Mouse (Mus musculus): ENCODE results near the gene Tubgcp6.

Tubgcp6 gene

DNA sequence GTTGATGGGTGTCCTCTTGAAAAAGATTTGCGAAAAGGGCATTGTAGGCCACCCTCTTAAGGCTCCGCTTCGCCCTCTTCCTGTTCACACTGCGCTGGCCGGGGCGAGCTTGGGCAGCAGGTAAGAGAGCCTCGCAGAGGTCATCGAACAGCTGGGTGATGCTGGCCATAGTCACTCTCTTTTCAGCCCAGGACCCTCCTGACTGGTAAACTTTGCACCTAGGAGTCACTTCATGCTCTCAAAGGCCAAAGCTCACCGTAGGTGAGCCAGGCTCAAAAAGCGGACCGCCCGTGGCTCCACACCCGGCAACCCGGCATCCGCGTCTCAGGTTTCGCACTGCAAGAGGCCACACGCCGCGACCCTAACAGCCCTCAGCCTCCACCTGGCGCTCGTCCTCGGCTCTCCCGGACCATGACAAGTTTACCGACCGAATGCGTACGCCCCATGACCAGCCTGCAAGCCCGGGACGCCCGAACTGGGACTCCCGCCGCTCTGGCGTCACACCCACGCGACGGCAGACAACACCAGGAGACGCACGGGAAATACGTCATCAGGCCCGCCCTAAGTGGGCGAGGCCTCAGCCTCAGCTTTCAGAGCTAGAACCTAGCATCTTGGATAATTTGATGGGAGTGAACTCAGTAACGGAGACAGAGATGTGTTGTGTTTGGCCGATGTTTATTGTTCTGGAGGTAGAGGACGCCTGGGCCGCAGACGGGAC, at the start of gene Tubgcp6:
TSS of gene Tubgcp6 (minus strand) at position 464 of the 718 bp plus-strand sequence.
- DNase-seq, result peak; percentile 99

DNA sequence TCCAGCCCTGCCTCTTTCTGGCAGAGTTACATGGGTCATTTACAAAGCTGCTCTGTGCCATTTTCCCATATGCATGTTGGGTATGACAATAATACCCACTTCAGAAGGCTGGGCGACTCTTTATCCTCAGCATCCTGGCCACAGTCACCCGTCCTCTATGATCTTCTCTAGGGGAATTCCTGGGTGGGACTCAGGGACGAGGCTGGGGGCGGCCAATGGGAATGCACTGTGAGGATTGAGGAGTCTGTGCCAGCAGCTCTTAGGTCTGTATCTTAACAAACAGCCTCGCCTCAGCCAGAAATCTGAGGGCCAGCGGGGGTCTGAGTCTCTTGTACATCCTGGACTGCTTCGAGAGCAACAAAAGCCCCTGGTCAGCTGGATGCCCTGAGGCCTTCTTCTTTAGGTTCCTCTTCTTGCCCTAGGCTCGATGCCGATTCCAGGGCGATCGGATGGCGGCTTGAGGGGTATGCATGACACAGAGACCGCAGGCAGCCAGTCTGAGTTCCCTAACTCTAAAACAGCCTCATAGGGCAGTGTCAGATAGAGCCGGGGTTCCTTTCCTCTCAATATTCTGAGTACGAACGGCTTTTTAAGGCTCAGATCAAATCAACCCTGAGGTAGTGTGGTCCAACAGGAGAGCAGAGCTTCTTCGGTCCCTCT, 49.5 kb upstream of the Tubgcp6 start:
- DNase-seq, result peak; percentile 96

DNA sequence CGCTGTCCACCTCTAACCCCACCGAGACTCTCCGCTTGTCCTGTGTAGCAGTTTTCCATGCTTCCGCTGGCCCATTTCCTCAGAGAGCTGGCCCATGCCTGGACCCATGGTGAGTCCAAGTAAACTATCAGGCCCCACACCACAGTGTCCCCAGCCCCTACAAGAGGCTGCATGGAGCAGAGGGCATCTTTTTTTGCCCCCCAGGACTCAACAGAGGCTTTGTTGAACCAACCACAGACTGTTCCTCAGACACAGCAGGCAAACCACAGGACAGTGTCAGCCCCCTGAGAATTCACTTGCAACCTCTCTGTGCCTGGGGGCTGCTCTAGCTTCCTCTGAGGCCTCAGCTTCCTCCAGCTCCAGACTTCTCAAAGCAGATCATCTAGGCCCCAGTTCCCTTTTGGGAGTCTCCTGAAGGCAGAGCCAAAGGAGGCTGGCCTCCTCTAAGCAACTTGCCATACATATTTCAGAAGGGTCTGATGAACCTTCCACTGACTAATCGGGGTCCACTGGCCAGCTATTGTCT, 48.7 kb upstream of the Tubgcp6 start:
- peak; percentile 95 for DNase-seq

DNA sequence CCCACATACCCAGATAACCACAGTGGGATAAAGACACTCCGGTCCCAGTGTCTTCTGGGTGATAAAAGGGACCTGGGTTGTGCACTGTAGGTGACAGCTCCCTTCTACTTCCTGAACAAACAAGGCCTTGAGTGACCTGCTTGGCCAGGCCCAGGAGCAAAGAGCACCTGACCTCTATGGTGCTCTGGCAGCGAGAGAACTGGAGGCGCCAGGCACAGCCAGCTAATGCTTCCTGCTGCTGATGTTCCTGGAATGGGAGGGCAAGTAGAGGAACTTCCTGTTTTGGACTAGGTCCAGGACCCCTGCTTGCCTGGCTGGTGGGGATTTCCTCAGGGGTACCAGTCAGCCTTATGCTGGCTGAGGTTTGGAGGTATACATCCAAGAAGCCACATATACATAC, 47.2 kb upstream of the Tubgcp6 start:
- DNase-seq, result peak; percentile 97

DNA sequence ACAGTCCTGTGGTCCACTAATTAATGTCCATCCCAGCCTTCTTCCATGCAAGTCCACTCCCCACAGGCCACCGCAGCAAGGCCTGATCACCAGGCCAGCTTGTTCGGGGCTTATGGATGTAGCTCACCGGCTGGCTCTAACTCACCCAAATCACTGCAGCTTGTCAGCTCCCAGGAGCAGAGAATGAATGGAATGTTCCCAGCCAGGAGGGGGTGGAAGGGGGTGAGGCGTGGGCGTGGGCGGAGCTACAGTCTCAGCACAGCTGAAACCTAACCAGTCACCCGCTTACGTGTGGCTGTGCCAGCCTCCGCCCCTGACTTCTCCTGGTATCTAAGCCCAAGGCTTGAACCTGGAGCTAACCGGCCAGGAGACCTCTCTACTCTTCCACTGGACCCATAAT, 46.5 kb upstream of the Tubgcp6 start:
- DNase-seq, result peak; percentile 99

DNA sequence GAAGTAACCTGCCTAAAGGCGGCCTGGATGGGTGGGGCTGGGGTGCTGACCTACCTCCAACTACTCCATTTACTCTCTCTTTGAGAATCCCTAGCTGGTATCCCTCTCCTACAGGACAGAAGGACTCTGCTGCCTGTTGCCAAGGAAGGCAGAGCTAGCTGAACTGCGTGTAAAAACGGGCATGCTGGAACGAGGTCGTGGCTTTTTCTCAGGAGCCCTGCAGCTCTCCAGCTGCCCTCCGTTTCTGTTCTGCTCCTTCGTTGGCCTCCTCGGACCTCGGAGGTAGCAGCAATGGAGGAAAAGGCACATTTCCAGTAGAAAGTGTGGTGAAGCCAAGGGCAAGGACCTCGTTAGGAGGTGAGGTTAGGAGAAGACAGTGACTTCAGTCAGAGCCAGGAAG, 46.0 kb upstream of the Tubgcp6 start:
- no peak for DNase-seq

DNA sequence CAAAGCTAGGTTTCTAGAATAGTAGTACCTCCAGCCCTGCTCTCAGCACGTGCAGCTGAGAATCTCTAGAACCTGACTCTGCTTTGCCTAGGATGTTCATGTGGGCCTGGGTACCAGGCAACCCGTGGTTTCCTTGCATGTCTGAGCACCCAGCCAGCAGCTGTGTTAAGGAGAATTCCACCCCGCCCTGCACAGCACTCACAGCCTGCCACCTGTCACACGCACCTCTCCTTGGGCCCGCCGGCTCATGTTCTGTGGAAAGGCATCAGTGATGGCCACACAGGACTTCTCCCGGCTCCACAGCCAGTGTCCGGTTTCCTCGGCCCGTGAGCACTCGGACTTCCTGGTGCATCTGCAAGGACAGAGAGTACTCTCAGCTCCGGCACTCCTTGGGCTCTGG, 42.6 kb upstream of the Tubgcp6 start:
- no peak for DNase-seq

DNA sequence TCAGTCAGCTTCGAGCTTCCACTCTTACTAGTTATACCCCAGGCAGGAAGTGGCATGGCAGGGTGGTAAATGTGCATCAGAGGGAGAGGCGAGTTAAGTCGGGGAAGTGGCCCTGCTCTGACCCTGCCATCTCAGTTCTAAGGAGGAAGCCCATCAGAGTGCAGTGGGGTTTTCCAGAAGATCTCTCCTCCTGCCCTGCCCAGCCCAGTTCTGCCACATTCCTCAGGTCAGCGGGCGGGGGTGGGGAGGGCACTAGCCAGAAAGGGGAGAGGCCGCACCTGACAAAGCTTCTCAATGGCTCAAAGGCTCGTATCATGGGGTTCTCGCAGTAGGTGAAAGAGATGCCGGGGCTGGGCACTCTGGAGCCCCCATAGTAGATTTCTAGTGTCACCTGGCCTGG, 38.5 kb upstream of the Tubgcp6 start:
- no peak for DNase-seq

DNA sequence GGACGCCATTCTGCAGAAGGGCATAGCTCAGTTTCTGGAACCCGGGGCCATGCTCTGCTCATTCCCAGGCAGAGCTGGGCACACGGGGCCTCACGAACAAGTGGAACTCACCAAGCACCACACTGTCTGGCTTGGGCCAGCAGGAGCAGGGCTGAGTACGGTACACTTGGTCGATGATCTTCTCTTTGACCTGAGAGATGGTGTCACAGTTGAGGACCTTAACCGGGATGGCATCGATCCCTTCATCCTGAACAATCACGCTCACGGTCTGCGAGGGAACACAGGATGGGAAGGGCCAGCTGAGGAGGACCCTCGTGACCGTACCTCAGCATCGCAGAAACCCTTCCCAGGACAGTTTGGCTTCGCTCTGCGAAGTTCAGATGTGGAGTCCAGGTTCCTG, 35.6 kb upstream of the Tubgcp6 start:
- DNase-seq, result no peak

DNA sequence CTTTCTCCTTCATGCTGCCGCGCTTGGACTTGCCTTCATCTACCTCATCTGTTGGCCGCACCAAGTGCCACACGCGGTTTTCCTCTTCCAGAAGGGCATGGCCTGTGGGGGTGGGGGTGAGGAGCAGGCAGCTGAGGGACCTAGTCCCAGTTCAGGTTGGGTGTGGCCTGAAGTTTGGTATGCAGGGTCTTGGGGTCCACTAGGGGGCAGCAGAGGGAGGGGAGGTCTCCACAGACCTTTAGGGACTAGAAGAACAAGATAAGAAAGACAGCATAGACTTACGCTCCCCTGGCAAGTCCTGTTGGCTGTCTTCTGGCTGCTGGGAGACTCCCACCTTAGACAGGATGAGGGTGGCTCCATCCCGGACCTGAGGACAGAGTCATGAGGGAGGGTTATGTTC, 35.0 kb upstream of the Tubgcp6 start:
- peak; percentile 97 for DNase-seq

DNA sequence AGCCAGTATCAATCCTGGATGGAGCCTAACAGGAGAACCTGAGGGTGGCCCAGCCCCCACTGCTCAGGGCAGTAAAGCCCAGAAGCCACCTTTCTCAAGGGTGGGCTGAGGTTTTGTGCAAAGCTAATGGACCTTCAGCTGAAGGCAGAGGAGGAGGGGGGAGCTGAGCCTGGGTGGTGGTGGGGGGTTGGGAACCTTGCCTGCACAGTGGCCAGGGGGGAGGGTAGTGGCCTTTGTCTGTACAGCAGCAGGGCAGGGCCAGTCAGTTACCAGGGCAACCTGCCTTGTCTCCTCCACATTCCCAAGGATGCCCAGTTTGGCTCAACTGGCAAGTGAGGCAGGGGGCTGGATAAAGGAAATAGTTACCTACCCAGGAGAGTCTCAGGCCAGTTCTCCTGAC, 29.4 kb upstream of the Tubgcp6 start:
- DNase-seq, result no peak

DNA sequence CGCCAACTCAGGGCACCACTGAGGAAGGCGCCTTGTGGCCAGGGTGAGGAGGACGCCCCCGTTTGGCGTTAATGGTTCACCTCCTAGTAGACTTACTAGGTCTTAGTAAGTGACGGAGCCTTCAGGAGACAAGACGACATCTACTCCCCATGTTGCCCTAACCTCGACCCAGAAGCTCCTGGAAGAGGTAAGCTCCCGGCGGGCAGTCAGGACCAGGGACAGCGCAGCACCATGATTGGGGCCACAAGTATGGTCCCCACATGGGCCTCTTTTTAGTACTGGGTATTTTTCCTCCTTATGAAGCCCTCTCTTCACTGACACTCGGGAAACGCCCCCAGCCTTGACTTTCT, 27.1 kb upstream of the Tubgcp6 start:
- DNase-seq, result no peak

DNA sequence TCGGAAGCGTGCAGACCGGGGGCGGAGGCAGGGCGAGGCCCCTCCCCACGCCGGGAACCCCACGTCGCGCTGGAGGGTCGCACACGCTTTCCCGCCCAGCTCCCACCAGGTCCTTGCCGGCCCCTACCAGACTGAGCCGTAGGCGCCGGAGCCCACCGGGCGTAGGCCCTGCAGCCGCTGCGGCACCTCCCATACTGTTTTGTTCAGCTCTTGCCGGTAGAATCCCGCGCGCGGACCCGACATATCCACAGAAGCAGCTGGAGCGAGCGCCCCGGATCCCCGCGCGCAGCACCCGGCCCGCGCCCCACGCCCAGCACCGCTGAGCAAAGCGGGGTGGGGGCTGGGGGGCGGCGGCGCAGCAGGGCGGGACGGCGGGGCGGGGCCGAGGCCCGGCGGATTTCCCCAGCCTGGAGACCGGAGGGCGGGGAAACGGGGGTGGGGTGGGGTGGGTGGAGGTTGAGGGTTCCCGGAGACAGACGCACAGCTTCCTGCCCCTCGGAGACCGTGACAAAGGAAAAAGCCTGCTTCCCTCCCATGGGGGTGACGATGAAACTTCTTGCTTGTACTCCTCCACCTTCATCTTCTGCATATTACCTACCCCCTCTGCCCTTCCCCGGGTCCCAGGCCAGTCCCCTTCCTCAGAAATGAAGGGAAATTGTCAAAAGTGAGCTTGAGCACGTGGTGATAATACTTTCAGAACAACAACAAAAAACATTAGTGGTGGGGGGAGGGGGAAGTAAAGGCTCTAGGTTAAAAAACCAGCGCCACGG, 26.5 kb upstream of the Tubgcp6 start, which contains the start of gene Mapk11:
TSS of gene Mapk11 (minus strand) at position 358 of the 770 bp plus-strand sequence.
- peak; percentile 98 for DNase-seq

DNA sequence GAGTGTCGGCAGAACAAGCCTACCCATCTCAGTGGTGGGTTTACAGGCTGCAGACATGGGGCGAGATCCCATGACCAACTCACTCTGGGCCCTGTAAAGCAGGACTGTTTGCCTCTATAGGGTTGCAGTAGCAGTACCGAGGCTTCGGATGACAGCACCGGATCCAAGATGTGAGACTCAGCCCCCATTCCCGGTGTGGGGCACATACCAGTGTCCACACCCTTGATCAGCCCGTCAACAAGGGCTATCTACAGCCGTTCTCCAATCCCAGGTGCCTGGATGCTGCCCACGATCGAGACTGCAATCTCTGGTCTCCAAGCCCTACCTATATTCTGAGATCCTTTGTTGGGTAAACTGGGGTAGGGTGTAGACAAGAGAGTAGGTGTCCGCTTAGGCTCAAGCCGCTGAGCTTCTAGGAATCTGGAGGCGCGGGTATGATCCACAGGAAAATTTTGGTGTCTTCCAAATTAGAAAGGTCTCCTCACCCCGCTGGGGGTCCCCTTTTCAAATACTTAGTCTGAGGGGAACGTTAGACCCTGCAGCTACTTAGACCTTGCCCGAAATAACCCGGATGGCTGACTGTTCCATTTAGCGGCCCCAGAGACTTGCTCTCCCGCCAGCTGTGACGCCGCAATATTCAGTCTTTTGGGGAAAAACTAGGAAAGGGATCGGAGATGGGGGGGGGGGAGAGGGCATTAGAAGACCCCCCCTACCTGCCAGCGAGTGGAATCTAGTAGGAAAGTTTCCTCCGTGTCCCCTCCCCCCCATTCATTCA, 25.8 kb upstream of the Tubgcp6 start:
- DNase-seq, result no peak

DNA sequence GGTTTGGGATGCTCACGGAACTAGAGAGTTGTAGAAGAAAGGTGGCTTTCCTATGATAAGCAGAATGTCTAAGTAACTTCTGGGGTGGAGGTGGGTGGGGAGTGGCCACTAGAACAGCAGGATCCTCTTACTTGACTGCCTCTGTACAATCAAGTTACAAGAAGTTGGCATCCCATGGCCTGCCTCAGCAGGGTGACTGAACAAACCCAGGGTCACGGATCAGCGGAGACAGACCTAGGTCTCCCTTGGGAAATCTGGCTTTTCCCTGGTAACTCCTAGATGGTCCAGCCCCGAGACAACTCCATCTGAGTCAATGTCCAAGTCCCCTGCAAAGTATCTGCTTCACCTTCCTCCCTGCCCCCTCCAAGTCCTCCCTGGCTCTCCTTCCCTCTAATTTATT, 25.0 kb upstream of the Tubgcp6 start:
- DNase-seq, result no peak

DNA sequence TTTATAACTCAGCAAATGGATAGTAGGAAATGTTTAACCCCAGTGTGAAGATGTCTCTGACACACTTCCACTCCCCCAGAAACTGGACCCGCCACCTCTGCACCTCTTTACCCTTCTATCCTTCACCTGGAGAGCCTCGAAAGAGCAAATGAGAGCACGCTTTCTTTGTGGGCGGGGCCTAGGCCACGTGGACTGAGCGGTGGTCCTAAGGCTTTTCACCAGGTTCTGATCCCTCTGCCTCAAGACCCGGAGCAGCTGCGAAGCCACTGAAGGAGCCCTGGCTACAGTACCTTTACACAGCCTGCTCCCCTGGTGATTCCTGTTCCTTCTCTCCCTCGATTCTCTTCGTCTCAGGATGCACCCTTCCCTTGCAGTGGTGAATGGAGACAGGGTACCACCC, 24.5 kb upstream of the Tubgcp6 start:
- DNase-seq, result no peak

DNA sequence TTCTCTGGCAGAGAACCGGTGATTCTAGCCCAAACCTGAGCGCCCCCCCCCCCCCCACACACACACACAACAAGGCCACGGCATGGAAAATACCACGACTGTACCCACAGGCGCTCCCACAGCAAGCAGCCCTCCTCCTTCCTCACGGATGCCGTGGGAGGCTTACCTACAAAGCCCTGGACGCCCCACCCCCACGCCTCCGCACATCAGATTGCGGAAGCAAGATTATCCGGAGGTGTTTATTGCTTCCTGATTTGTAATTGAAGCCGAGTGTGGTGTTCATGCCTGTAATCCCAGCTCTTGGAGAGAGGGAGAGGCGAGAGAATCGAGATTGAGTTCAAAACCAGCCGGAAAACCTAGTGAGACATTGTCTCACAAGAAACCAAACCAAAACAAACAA, 24.1 kb upstream of the Tubgcp6 start:
- DNase-seq, result peak; percentile 95

DNA sequence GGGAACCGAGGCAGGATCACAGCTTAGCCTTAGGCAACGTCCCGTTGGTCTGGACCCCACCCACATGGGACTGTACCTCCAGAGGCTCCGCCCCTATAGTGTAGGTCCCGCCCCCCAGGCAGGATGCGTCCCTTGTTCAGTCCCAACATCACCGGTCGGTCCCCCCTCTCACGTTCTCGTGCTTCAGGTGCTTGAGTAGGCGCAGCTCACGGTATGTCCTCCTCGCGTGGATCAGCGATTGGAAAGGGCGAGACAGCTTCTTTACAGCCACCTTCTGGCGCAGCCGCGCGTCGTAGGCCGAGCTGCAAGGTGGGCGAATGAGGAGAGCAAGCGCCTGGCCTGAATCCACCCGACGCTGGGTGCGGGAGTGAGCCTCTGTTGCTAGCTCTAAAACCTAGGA, 23.6 kb upstream of the Tubgcp6 start:
- DNase-seq, result peak; percentile 94

DNA sequence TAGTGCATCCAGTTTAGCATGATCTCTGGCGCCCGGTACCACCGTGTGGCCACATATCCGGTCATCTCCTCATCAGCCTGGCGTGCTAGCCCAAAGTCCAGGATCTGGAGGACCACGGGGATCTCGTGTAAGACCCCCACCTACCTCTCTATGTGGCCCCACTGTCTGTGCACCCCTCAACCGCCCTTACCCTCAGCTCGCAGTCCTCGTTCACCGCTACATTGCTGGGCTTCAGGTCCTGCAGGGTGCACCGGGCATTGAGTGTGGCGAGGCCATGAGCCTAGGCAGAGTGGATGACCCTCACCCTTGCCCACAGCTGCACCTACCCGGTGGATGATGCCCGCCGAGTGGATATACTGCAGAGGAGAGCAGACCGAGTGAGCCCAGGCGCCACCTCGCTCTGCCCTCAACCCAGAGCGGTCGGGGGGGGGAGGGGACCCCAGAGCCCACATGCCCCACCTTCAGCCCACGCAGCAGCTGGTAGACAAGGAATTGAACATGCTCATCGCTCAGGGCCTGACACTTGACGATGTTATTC, 23.0 kb upstream of the Tubgcp6 start:
- DNase-seq, result peak; percentile 92

DNA sequence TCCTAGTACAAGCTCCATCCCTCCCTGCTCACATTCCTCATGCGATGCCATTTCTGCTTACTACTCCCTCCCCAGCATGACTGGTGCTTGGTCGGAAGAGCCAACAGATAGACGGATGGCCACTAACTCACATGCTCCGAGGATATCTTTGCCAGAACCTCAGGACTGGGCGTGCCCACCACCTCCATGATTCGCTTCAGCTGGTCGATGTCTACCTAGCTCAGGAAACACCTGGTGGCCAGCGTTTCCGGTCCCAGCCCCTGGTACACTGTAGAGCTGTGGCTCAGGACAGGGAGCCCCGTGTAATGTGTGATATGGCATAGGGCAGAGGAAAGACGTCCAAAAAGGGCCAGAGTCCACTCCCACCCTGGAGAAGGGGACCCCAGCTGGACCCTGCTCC, 22.1 kb upstream of the Tubgcp6 start:
- DNase-seq, result peak; percentile 93

DNA sequence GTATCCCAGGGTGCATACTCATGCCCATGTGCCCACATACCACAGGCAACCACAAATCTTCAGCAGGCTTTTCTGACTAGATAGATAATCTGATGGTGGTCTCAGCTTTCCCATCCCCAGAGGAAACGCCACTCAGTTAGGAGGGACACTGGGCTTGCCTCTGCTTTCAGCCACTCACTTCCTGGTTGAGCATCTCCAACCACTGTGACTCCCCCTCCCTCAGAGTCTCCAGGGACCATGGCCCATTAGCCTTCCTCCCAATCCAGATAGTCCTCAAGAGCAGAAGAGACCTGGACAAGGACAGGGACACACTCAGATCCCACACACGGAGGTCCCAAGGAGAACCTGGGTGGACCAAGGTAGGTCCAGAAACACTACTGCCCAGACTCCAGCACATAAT, 20.2 kb upstream of the Tubgcp6 start:
- DNase-seq, result peak; percentile 94

DNA sequence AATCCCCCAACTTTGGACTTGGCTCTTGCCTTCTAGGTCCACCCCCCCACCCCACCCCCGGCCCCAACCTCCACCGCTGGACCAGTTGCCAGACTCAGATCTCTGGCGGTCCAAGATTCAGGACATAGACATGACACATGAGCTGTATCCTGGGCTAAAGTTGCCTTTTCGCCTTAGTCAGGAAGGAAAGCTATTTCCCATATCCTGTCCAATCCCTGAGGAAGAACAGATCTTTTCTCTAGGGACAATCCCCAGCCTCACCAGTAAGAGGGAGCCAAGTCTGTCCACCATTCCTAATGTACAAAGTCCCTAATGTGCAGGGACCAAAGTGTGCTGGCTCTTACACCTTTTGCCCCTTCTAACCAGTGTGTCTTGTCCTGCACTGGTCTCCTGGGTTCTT, 19.0 kb upstream of the Tubgcp6 start:
- peak; percentile 96 for DNase-seq

DNA sequence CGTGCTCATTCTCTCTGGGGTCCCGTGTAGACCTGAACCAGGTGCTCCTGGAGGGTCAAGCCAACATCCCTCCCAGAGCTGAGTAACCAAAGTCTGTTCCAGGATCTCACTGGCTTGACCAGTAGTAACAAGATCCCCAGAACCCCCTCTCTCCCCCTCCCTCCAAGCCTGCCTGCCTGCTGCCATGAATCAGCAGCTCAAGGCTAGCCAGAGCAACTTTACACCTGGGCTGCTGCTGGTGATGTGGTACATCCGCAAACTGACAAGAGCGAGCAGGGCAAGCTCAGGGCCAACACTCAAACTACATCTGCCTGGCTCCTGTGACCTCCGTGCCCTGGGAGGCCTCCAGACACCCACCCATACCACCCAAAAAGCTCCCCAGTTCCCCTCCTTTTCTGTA, 18.5 kb upstream of the Tubgcp6 start:
- peak; percentile 92 for DNase-seq

Data from heart, adult 11 months (tissue).